Mouse (Mus musculus): ENCODE data around the gene Tnfsf12. TPM values are rescaled to one million over a fixed set of nuclear protein-coding genes. Genes with fewer than 3 reads are reported as not detected.
A peak's percentile ranks its signal among the peaks of the same experiment; 100 is the strongest.
"Not testable (repeated sequence)": the region's sequence is repeated elsewhere in the genome, so short reads cannot be mapped to it uniquely, and the experiment has no call there.

The Tnfsf12 gene
- 2.2 and 2.7 TPM in 2 replicates for polyA plus RNA-seq (2014; fragmentation: Nextera tagmentation; extraction: Ambion mirVana)

DNA sequence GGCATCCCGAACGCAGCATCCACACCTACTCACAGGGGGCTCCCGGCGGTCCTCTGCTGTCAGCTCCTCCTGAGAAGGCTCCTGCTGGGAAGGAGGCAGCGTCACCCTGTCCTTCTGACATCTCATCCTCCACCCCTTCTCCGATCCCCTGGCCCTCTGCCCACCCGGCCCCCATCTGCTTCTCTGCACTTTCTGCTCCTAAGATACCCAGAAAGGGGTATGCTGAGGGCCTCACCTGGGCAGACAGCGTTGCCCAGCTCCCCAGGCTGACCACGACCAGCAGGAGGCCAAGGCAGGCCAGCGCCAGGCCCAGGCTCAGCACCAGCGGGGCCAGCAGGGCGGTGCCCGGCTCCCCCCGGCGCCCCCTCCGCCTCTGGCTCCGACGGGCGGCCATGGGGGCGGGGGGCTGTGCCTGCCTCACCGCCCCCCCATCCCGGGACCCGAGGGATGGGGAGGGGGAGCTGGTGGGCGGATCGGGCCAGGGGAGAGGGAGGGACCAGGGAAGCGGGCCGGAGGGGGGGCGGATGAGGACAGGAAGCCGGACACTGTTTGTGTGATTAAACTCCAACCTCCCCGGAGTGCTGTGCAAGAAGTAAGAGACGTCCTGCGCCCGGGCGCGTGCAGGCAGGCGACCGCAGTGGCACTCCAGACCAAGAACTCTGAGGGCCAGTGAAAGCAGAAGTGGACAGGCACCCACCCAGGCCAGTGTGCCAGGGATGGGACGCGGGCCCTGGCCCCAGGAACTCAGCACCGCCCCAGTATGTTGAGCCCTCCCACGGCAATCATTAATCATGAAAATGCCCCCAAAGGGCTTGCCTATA lies at the start of gene Tnfsf12, which contains the start of gene Tnfsfm13:
Tnfsf12 (minus strand) TSS at position 489 of the 821 bp plus-strand sequence.
Tnfsfm13 (minus strand) TSS at position 738 of the 821 bp plus-strand sequence.
- no peak within 1 kb of the TSS; the same call in 1 of the 2 replicates for H3K27ac ChIP-seq (ENCODE audit: low read depth, low read length)
- 1% methylated on average over 40 of the region's 41 CpGs for WGBS

DNA sequence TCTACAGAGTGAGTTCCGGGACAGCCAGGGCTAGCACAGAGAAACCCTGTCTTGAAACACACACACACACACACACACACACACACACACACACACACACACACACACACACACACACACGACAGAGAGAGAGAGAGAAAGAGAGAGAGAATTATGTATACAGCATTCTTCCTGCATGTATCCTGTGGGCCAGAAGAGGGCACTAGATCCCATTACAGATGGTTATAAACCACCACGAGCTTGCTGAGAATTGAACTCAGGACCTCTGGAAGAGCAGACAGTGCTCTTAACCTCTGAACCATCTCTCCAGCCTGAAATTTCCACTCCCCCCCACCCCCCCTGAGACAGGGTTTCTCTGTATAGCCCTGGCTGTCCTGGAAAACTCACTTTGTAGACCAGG lies 35.8 kb upstream of the Tnfsf12 start:
- not testable (repeated sequence) for H3K9ac ChIP-seq (ENCODE audit: low read length); ATAC-seq; H3K4me1 ChIP-seq (ENCODE audit: control insufficient read depth, insufficient read depth, low read length); H3K4me2 ChIP-seq (ENCODE audit: low read length); H3K4me3 ChIP-seq (ENCODE audit: low read depth, low read length); H3K27ac ChIP-seq (ENCODE audit: low read depth, low read length); H3K27me3 ChIP-seq (replicated peaks; ENCODE audit: control insufficient read depth, insufficient read depth, low read length); H3K9me3 ChIP-seq (replicated peaks; ENCODE audit: control insufficient read depth, low read length); DNase-seq (ENCODE audit: low spot score)
- WGBS = 64% methylated on average over 3 of the region's 3 CpGs
- H3K36me3 ChIP-seq (ENCODE audit: control insufficient read depth, insufficient read depth, low read length) = peaks cover 33% of the 10 kb centered on the region

More for the DNA sequence above, at the start of gene Tnfsf12, which contains the start of gene Tnfsfm13:
- H3K27me3 ChIP-seq (replicated peaks; ENCODE audit: control insufficient read depth, insufficient read depth, low read length) = no peaks in the 10 kb centered on the region
- DNase-seq (ENCODE audit: low spot score) (no peak), ATAC-seq (peak; percentile 32; the same call in 1 of the 2 replicates)
- H3K4me3 ChIP-seq (ENCODE audit: low read depth, low read length) = peak within 1 kb of the TSS; percentile 40
- H3K4me2 ChIP-seq (ENCODE audit: low read length) = peak within 1 kb of the TSS; percentile 90
- no peaks in the 10 kb centered on the region for H3K36me3 ChIP-seq (ENCODE audit: control insufficient read depth, insufficient read depth, low read length)
- no peaks in the 10 kb centered on the region for H3K9me3 ChIP-seq (replicated peaks; ENCODE audit: control insufficient read depth, low read length)
- peak within 1 kb of the TSS; percentile 76 for H3K9ac ChIP-seq (ENCODE audit: low read length)
- H3K4me1 ChIP-seq (ENCODE audit: control insufficient read depth, insufficient read depth, low read length) = peaks cover 10% of the 10 kb centered on the region; the same call in 1 of the 2 replicates

DNA sequence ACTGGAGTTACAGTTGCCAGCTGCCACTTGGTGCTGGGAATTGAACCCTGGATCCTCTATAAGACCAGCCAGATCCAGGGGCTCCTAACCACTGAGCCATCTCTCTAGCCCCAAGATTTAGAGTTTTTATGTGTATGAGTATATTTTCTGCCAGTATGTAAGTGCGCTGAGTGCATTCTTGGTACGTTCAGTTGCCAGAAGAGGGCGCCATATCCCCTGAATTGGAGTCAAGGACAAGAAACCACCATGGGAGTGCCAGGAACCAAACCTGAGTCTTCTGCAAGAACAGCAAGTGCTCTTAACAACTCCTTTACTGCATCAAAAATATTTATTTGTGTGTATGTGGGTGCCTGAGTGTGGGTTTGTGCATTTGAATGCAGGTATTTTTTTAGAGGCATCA lies 33.4 kb upstream of the Tnfsf12 start:
- no peaks in the 10 kb centered on the region for H3K4me1 ChIP-seq (ENCODE audit: control insufficient read depth, insufficient read depth, low read length)
- H3K27me3 ChIP-seq (replicated peaks; ENCODE audit: control insufficient read depth, insufficient read depth, low read length) = no peaks in the 10 kb centered on the region
- ATAC-seq (no peak), DNase-seq (ENCODE audit: low spot score) (peak; percentile 66)
- H3K27ac ChIP-seq (ENCODE audit: low read depth, low read length) = no peak overlapping the region
- no peak overlapping the region for H3K9ac ChIP-seq (ENCODE audit: low read length)
- no peak overlapping the region for H3K4me2 ChIP-seq (ENCODE audit: low read length)
- no peak overlapping the region for H3K4me3 ChIP-seq (ENCODE audit: low read depth, low read length)
- WGBS = 25% methylated on average over 3 of the region's 3 CpGs
- H3K9me3 ChIP-seq (replicated peaks; ENCODE audit: control insufficient read depth, low read length) = no peaks in the 10 kb centered on the region
- peaks cover 10% of the 10 kb centered on the region for H3K36me3 ChIP-seq (ENCODE audit: control insufficient read depth, insufficient read depth, low read length)

DNA sequence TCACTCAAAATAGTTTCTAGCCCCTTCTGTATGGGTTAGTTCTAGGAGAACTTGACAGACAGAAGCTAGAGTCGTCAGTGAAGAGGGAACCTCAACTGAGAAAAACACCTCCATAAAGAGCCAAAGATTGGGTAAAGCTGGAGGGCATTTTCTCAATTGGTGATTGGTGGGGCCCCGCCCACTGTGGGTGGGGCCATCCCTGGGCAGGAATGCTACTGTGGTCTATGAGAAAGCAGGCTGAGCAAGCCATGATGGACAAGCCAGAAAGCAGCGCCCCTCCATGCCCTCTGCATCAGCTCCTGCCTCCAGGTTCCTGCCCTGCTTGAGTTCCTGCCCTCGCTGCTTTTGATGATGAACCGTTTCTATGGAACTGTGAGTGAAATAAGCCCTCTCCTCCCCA lies 30.3 kb upstream of the Tnfsf12 start:
- no peak for DNase-seq (ENCODE audit: low spot score)
- 34% methylated on average over 5 of the region's 5 CpGs for WGBS
- no peak overlapping the region for H3K4me3 ChIP-seq (ENCODE audit: low read depth, low read length)

DNA sequence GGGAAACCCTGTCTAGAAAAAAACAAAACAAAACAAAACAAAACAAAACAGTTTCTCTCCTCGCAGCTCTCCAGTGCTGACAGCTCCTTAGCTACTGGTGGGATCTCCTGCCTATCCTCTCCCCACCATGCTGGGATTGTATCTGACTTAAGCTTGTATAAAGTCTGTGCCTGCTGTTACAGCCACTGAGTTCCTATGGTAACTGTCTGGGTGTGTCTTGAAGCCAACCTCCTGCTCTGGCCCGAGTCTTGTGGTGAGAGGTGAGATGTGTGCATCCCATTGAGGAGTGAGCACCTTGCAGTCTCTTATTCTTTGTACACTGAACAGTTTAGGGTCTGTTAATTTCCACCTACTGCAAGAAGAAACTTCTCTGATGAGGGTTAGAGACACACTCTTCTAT lies 27.4 kb upstream of the Tnfsf12 start:
- H3K36me3 ChIP-seq (ENCODE audit: control insufficient read depth, insufficient read depth, low read length) = no peaks in the 10 kb centered on the region
- no peak overlapping the region for H3K27ac ChIP-seq (ENCODE audit: low read depth, low read length)
- H3K9me3 ChIP-seq (replicated peaks; ENCODE audit: control insufficient read depth, low read length) = no peaks in the 10 kb centered on the region
- no peak overlapping the region for H3K4me2 ChIP-seq (ENCODE audit: low read length)
- no peak overlapping the region for H3K9ac ChIP-seq (ENCODE audit: low read length)
- no peak for ATAC-seq
- H3K4me1 ChIP-seq (ENCODE audit: control insufficient read depth, insufficient read depth, low read length) = no peaks in the 10 kb centered on the region
- no peak for DNase-seq (ENCODE audit: low spot score)
- H3K4me3 ChIP-seq (ENCODE audit: low read depth, low read length) = no peak overlapping the region
- H3K27me3 ChIP-seq (replicated peaks; ENCODE audit: control insufficient read depth, insufficient read depth, low read length) = no peaks in the 10 kb centered on the region
- WGBS = 60% methylated on average over 2 of the region's 2 CpGs

More for the DNA sequence above, 30.3 kb upstream of the Tnfsf12 start:
- H3K4me1 ChIP-seq (ENCODE audit: control insufficient read depth, insufficient read depth, low read length) = no peaks in the 10 kb centered on the region
- H3K4me2 ChIP-seq (ENCODE audit: low read length) = no peak overlapping the region
- H3K9me3 ChIP-seq (replicated peaks; ENCODE audit: control insufficient read depth, low read length) = no peaks in the 10 kb centered on the region
- H3K36me3 ChIP-seq (ENCODE audit: control insufficient read depth, insufficient read depth, low read length) = no peaks in the 10 kb centered on the region
- no peaks in the 10 kb centered on the region for H3K27me3 ChIP-seq (replicated peaks; ENCODE audit: control insufficient read depth, insufficient read depth, low read length)
- no peak overlapping the region for H3K9ac ChIP-seq (ENCODE audit: low read length)
- no peak overlapping the region for H3K27ac ChIP-seq (ENCODE audit: low read depth, low read length)
- no peak for ATAC-seq

DNA sequence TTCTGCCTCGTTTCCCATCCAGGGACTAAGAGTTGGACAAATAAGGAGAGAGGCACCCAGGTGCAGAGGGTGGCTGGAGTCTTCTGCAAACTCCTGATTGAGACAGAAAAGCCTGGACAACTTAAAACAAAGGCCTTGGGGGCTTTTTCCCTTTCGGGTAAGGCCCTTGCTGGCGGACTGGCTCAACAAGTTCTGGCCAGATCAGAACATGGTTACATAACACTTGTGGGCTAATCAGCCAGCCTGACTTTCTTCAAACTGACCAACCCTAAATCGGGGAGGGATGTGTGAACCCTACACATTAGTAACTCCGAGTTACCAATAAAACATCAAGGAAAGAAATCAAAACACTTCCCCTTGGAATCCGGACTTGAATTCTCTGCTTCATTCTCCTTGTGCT lies 25.2 kb upstream of the Tnfsf12 start:
- ATAC-seq = no peak

DNA sequence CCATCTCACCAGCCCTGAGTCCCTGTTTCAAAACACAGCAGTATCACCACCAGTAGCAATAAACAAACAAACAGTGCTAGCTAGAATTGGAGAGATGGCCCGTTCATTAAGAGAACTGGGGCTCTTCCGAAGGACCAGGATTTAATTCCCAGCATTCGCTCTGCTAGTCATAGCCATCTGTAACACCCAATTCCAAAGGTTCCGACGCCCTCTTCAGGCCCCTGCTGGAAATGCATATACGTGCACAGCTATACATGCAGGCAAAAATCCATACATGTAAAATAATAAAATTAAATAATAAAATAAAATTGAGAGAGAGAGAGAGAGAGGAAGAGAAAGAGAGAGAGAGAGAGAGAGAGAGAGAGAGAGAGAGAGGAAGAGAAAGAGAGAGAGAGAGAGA lies 23.8 kb upstream of the Tnfsf12 start:
- DNase-seq (ENCODE audit: low spot score) (no peak), ATAC-seq (no peak)
- no peaks in the 10 kb centered on the region for H3K36me3 ChIP-seq (ENCODE audit: control insufficient read depth, insufficient read depth, low read length)
- no peak overlapping the region for H3K27ac ChIP-seq (ENCODE audit: low read depth, low read length)
- H3K9ac ChIP-seq (ENCODE audit: low read length) = no peak overlapping the region
- H3K4me2 ChIP-seq (ENCODE audit: low read length) = no peak overlapping the region
- no peaks in the 10 kb centered on the region for H3K4me1 ChIP-seq (ENCODE audit: control insufficient read depth, insufficient read depth, low read length)
- no peaks in the 10 kb centered on the region for H3K27me3 ChIP-seq (replicated peaks; ENCODE audit: control insufficient read depth, insufficient read depth, low read length)
- no peaks in the 10 kb centered on the region for H3K9me3 ChIP-seq (replicated peaks; ENCODE audit: control insufficient read depth, low read length)
- no peak overlapping the region for H3K4me3 ChIP-seq (ENCODE audit: low read depth, low read length)
- 71% methylated on average over 6 of the region's 6 CpGs for WGBS

More for the DNA sequence above, 25.2 kb upstream of the Tnfsf12 start:
- 90% methylated on average over 6 of the region's 6 CpGs for WGBS
- no peaks in the 10 kb centered on the region for H3K36me3 ChIP-seq (ENCODE audit: control insufficient read depth, insufficient read depth, low read length)
- DNase-seq (ENCODE audit: low spot score) = no peak
- no peak overlapping the region for H3K9ac ChIP-seq (ENCODE audit: low read length)
- H3K4me3 ChIP-seq (ENCODE audit: low read depth, low read length) = no peak overlapping the region
- no peaks in the 10 kb centered on the region for H3K9me3 ChIP-seq (replicated peaks; ENCODE audit: control insufficient read depth, low read length)
- no peak overlapping the region for H3K27ac ChIP-seq (ENCODE audit: low read depth, low read length)
- H3K4me1 ChIP-seq (ENCODE audit: control insufficient read depth, insufficient read depth, low read length) = no peaks in the 10 kb centered on the region
- no peaks in the 10 kb centered on the region for H3K27me3 ChIP-seq (replicated peaks; ENCODE audit: control insufficient read depth, insufficient read depth, low read length)
- no peak overlapping the region for H3K4me2 ChIP-seq (ENCODE audit: low read length)

DNA sequence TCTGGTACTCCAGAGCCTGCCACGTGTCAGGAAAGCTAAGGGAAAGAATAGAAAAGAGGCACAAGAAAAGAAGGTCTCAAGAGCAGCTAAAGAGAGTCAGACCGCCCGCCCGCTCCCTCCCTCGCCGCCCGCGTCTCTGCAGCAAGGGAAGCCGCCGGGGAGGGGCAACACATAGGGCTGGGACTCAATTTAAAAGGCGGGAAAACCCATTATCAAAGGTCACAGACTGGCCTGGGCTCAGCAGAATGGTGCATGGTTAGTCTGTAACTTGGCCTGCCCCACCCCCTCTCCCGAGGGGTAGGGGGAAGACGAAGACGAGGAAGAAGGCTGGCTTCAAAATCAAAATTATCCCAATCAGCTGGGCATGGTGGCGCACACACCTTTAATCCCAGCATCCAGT lies 23.0 kb upstream of the Tnfsf12 start:
- H3K9ac ChIP-seq (ENCODE audit: low read length) = no peak overlapping the region
- no peak for ATAC-seq
- DNase-seq (ENCODE audit: low spot score) = no peak
- 27% methylated on average over 15 of the region's 15 CpGs for WGBS
- H3K9me3 ChIP-seq (replicated peaks; ENCODE audit: control insufficient read depth, low read length) = no peaks in the 10 kb centered on the region
- no peak overlapping the region for H3K4me3 ChIP-seq (ENCODE audit: low read depth, low read length)
- no peaks in the 10 kb centered on the region for H3K4me1 ChIP-seq (ENCODE audit: control insufficient read depth, insufficient read depth, low read length)
- no peak overlapping the region for H3K27ac ChIP-seq (ENCODE audit: low read depth, low read length)
- no peaks in the 10 kb centered on the region for H3K36me3 ChIP-seq (ENCODE audit: control insufficient read depth, insufficient read depth, low read length)
- no peaks in the 10 kb centered on the region for H3K27me3 ChIP-seq (replicated peaks; ENCODE audit: control insufficient read depth, insufficient read depth, low read length)
- H3K4me2 ChIP-seq (ENCODE audit: low read length) = no peak overlapping the region

DNA sequence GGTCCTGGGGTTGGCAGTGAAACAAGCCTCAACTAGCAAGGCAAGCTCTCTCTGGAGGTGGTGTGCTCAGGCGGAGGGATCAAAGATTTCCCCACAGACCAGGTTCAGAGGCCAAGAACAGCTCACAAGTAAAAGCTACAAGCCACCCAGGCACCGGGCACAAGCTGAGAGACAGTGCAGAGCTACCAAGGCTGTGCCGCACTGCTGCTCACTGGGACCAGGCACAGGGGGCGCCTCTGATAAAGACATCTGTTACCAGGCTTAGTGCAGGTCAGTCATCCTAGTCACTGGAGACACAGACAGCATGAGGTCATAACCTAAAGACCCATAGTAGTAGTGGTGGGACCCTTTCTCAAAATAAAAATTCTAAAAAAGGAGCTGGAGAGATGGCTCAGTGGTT lies 21.3 kb upstream of the Tnfsf12 start:
- Histone ChIP-seq H3K9ac (ENCODE audit: low read length) (no peak overlapping the region), H3K27ac (ENCODE audit: low read depth, low read length) (no peak overlapping the region), H3K27me3 (replicated peaks; ENCODE audit: control insufficient read depth, insufficient read depth, low read length) (no peaks in the 10 kb centered on the region), H3K4me1 (ENCODE audit: control insufficient read depth, insufficient read depth, low read length) (no peaks in the 10 kb centered on the region), H3K9me3 (replicated peaks; ENCODE audit: control insufficient read depth, low read length) (no peaks in the 10 kb centered on the region), H3K36me3 (ENCODE audit: control insufficient read depth, insufficient read depth, low read length) (no peaks in the 10 kb centered on the region), H3K4me2 (ENCODE audit: low read length) (no peak overlapping the region), H3K4me3 (ENCODE audit: low read depth, low read length) (no peak overlapping the region)
- no peak for ATAC-seq
- 79% methylated on average over 4 of the region's 4 CpGs for WGBS
- DNase-seq (ENCODE audit: low spot score) = no peak
